Mouse (Mus musculus) forelimb bud, embryonic 11.5 days (tissue): ENCODE measurements around the gene Asah2.
A peak's percentile ranks its signal among the peaks of the same experiment; 100 is the strongest.
"Not testable (repeated sequence)": the region's sequence is repeated elsewhere in the genome, so short reads cannot be mapped to it uniquely, and the experiment has no call there.

Source experiments
- DNase-seq: peaks from one replicate; pipeline ENCODE4 v3.0.0-alpha.2; 2012; ENCODE audit warnings: low read depth, low spot score

Asah2 gene

GRCm38 (mm10) chr19:32107771-32108306, at the start of gene Asah2:
Gene Asah2 (minus strand): TSS chr19:32108211.
- DNase-seq, result peak; percentile 65

GRCm38 (mm10) chr19:32157045-32157444, 49.0 kb upstream of the Asah2 start:
- no peak for DNase-seq

- no peak for DNase-seq
These were observed 44.5 kb upstream of the Asah2 start for GRCm38 (mm10) chr19:32152529-32152928.

- no peak for DNase-seq
These were observed 40.7 kb upstream of the Asah2 start for GRCm38 (mm10) chr19:32148710-32149109.

GRCm38 (mm10) chr19:32142383-32142782, 34.4 kb upstream of the Asah2 start:
- DNase-seq, result no peak

- no peak for DNase-seq
These were observed 30.5 kb upstream of the Asah2 start for GRCm38 (mm10) chr19:32138361-32139088.

GRCm38 (mm10) chr19:32137904-32138303, 29.9 kb upstream of the Asah2 start:
- DNase-seq, result no peak

GRCm38 (mm10) chr19:32136888-32137625, 29.0 kb upstream of the Asah2 start:
- DNase-seq, result peak; percentile 17

- not testable (repeated sequence) for DNase-seq
These were observed 23.9 kb upstream of the Asah2 start for GRCm38 (mm10) chr19:32131707-32132488.

- DNase-seq, result no peak
These were observed 21.3 kb upstream of the Asah2 start for GRCm38 (mm10) chr19:32129281-32129680.

GRCm38 (mm10) chr19:32127180-32127850, 19.3 kb upstream of the Asah2 start:
- DNase-seq, result no peak

GRCm38 (mm10) chr19:32124155-32124554, 16.1 kb upstream of the Asah2 start:
- DNase-seq, result no peak

GRCm38 (mm10) chr19:32123196-32123595, 15.2 kb upstream of the Asah2 start:
- DNase-seq, result no peak

- no peak for DNase-seq
These were observed 12.8 kb upstream of the Asah2 start for GRCm38 (mm10) chr19:32120798-32121197.

GRCm38 (mm10) chr19:32119666-32120065, 11.7 kb upstream of the Asah2 start:
- DNase-seq, result no peak

GRCm38 (mm10) chr19:32118496-32118895, 10.5 kb upstream of the Asah2 start:
- no peak for DNase-seq

GRCm38 (mm10) chr19:32117484-32118018, 9.5 kb upstream of the Asah2 start:
- DNase-seq, result no peak

GRCm38 (mm10) chr19:32111866-32112790, 4.1 kb upstream of the Asah2 start:
- no peak for DNase-seq

GRCm38 (mm10) chr19:32106750-32107149, 1.3 kb downstream of the Asah2 start:
- no peak for DNase-seq

GRCm38 (mm10) chr19:32104217-32104616, 3.8 kb downstream of the Asah2 start:
- no peak for DNase-seq
